Mouse (Mus musculus): ENCODE results near the gene Megf8.

Megf8 gene

GRCm38 (mm10) chr7:25279076-25279860 lies 37.7 kb upstream of the Megf8 start:
- peak; percentile 61 for DNase-seq (ENCODE audit: low read depth, low spot score)

- no peak for DNase-seq (ENCODE audit: low read depth, low spot score)
Measured at GRCm38 (mm10) chr7:25279861-25280791, 36.8 kb upstream of the Megf8 start.

GRCm38 (mm10) chr7:25281166-25281733 lies 35.7 kb upstream of the Megf8 start:
- no peak for DNase-seq (ENCODE audit: low read depth, low spot score)

- peak; percentile 92 for DNase-seq (ENCODE audit: low read depth, low spot score)
Measured at GRCm38 (mm10) chr7:25281734-25282601, 35.0 kb upstream of the Megf8 start.

GRCm38 (mm10) chr7:25282731-25283211 lies 34.2 kb upstream of the Megf8 start:
- DNase-seq (ENCODE audit: low read depth, low spot score) = no peak

GRCm38 (mm10) chr7:25283637-25284036 lies 33.3 kb upstream of the Megf8 start:
- DNase-seq (ENCODE audit: low read depth, low spot score) = no peak

- no peak for DNase-seq (ENCODE audit: low read depth, low spot score)
Measured at GRCm38 (mm10) chr7:25284171-25284570, 32.8 kb upstream of the Megf8 start.

GRCm38 (mm10) chr7:25284766-25285165 lies 32.2 kb upstream of the Megf8 start:
- no peak for DNase-seq (ENCODE audit: low read depth, low spot score)

GRCm38 (mm10) chr7:25285511-25286238 lies 31.3 kb upstream of the Megf8 start:
- no peak for DNase-seq (ENCODE audit: low read depth, low spot score)

- DNase-seq (ENCODE audit: low read depth, low spot score) = no peak
Measured at GRCm38 (mm10) chr7:25286989-25287388, 30.0 kb upstream of the Megf8 start.

GRCm38 (mm10) chr7:25288011-25288410 lies 29.0 kb upstream of the Megf8 start:
- DNase-seq (ENCODE audit: low read depth, low spot score) = no peak

- no peak for DNase-seq (ENCODE audit: low read depth, low spot score)
Measured at GRCm38 (mm10) chr7:25288721-25289120, 28.2 kb upstream of the Megf8 start.

GRCm38 (mm10) chr7:25289925-25290324 lies 27.0 kb upstream of the Megf8 start:
- DNase-seq (ENCODE audit: low read depth, low spot score) = no peak

- no peak for DNase-seq (ENCODE audit: low read depth, low spot score)
Measured at GRCm38 (mm10) chr7:25290463-25290862, 26.5 kb upstream of the Megf8 start.

GRCm38 (mm10) chr7:25290911-25291310 lies 26.1 kb upstream of the Megf8 start:
- DNase-seq (ENCODE audit: low read depth, low spot score) = no peak

- DNase-seq (ENCODE audit: low read depth, low spot score) = no peak
Measured at GRCm38 (mm10) chr7:25292107-25292506, 24.9 kb upstream of the Megf8 start.

GRCm38 (mm10) chr7:25293191-25293739 lies 23.7 kb upstream of the Megf8 start:
- DNase-seq (ENCODE audit: low read depth, low spot score) = no peak

GRCm38 (mm10) chr7:25294495-25294894 lies 22.5 kb upstream of the Megf8 start:
- no peak for DNase-seq (ENCODE audit: low read depth, low spot score)

- DNase-seq (ENCODE audit: low read depth, low spot score) = no peak
Measured at GRCm38 (mm10) chr7:25294960-25295722, 21.8 kb upstream of the Megf8 start.
